8 mouse cellular contexts compared by ENCODE assay signal in the genomic region with DNA sequence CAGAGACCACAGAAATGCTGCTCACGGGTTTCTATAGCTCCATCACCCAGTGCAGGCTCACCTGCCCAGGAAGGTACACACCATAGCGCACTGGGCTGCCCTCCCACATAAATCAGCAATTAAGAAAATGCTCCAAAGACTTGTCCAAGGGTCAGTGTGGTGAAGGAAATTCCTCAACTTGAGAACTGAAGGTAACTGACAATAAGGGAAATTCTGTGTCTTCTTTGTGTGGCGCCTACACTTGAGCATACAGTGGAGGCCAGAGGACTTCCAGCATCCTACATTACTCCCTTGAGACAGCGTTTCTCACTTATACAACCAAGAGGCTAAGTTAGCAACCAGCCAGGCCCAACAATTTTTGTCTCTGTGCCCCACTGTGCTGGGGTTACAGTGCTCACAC. TPM values are rescaled to one million over a fixed set of nuclear protein-coding genes. Genes with fewer than 3 reads are reported as not detected.
DNase-seq lines count a peak whose midpoint lies in the region; ATAC-seq and TF ChIP-seq lines count a peak whose summit lies in the region.

No protein-coding gene starts in this region.

- H3K36me3 ChIP-seq in forebrain, embryonic 13.5 days (ENCODE audit: poor library complexity, severe bottlenecking): peaks cover 9% of the 10 kb centered on the region
- peaks cover 10% of the 10 kb centered on the region; the same call in 1 of the 2 replicates for H3K36me3 ChIP-seq in limb, embryonic 15.5 days

- no peak overlapping the region for H3K27ac ChIP-seq in gastrocnemius, adult 2 months
- no peak overlapping the region for H3K27ac ChIP-seq in forebrain, embryonic 13.5 days
- no peak overlapping the region for H3K27ac ChIP-seq in limb, embryonic 15.5 days

- intact Hi-C loops in gastrocnemius, adult 2 months (cut with DNase I): loop anchor here (5.0 kb wide), 1 partner anchor 264 kb away; a partner anchor contains a TSS

- H3K27me3 ChIP-seq in forebrain, embryonic 13.5 days: no peaks in the 10 kb centered on the region
- no peaks in the 10 kb centered on the region for H3K27me3 ChIP-seq in limb, embryonic 15.5 days

- peak overlapping the region; percentile 79 for H3K4me2 ChIP-seq in forebrain, embryonic 13.5 days
- peak overlapping the region; percentile 52 for H3K4me2 ChIP-seq in limb, embryonic 15.5 days

- no peak for DNase-seq in gastrocnemius, adult 2 months
- DNase-seq in gastrocnemius, postnatal 25 days: no peak
- DNase-seq in 3T3-L1 (ENCODE audit: low read depth, low spot score): peak; percentile 27
- DNase-seq in ovary, adult 18-20 months (ENCODE audit: low spot score): no peak
- DNase-seq in gastrocnemius, adult 18-20 months (ENCODE audit: low spot score): no peak
- no peak for DNase-seq in cerebellum, adult 9-10 months

- ATAC-seq in forebrain, embryonic 13.5 days: no peak
- no peak for ATAC-seq in limb, embryonic 15.5 days (ENCODE audit: insufficient number of reproducible peaks, low FRiP score, low TSS enrichment, low read depth)

- H3K4me1 ChIP-seq in forebrain, embryonic 13.5 days: peaks cover 30% of the 10 kb centered on the region
- peaks cover 24% of the 10 kb centered on the region for H3K4me1 ChIP-seq in limb, embryonic 15.5 days

- peak overlapping the region; percentile 95 for H3K4me3 ChIP-seq in gastrocnemius, adult 2 months
- peak overlapping the region; percentile 79 for H3K4me3 ChIP-seq in forebrain, embryonic 13.5 days
- H3K4me3 ChIP-seq in limb, embryonic 15.5 days: peak overlapping the region; percentile 54

- peak overlapping the region; percentile 83 for H3K9ac ChIP-seq in forebrain, embryonic 13.5 days
- no peak overlapping the region for H3K9ac ChIP-seq in limb, embryonic 15.5 days

- no peak for TF ChIP-seq CTCF in gastrocnemius, adult 2 months (IDR thresholded peaks at IDR 0.05)

- no peaks in the 10 kb centered on the region for H3K9me3 ChIP-seq in forebrain, embryonic 13.5 days (replicated peaks)
- H3K9me3 ChIP-seq in limb, embryonic 15.5 days: no peaks in the 10 kb centered on the region

- 75% methylated on average over 4 of the region's 4 CpGs for WGBS in forebrain, embryonic 13.5 days
- WGBS in limb, embryonic 15.5 days: 73% methylated on average over 4 of the region's 4 CpGs

RNA-seq across cellular contexts. Expression of a gene that starts 1.2 kb away (rescaled TPM):
- 10 to 100 TPM; 29.5 to 31.1 TPM for total RNA-seq in gastrocnemius, adult 2 months (2021)
- 10 to 100 TPM; 24.3 to 24.8 TPM for total RNA-seq in gastrocnemius, postnatal 25 days (2021)
- 72.0 and 76.7 TPM in 2 replicates for polyA plus RNA-seq in forebrain, embryonic 13.5 days (2015; fragmentation: Nextera tagmentation; extraction: Ambion mirVana)
- polyA plus RNA-seq in limb, embryonic 15.5 days (2015; fragmentation: Nextera tagmentation; extraction: Ambion mirVana): 53.8 and 57.4 TPM in 2 replicates
- total RNA-seq in gastrocnemius, adult 18-20 months (2021): 10 to 100 TPM; 28.4 to 30.8 TPM

RNA-seq across cellular contexts. Expression of a gene that starts 1.3 kb away (rescaled TPM):
- total RNA-seq in gastrocnemius, adult 2 months (2021): 10 to 100 TPM; 13.4 to 16.0 TPM
- total RNA-seq in gastrocnemius, postnatal 25 days (2021): 10 to 100 TPM; 11.0 to 12.0 TPM
- polyA plus RNA-seq in forebrain, embryonic 13.5 days (2015; fragmentation: Nextera tagmentation; extraction: Ambion mirVana): 29.8 and 30.8 TPM in 2 replicates
- 24.9 and 25.0 TPM in 2 replicates for polyA plus RNA-seq in limb, embryonic 15.5 days (2015; fragmentation: Nextera tagmentation; extraction: Ambion mirVana)
- total RNA-seq in gastrocnemius, adult 18-20 months (2021): 10 to 100 TPM; 15.4 to 15.8 TPM
